Mouse (Mus musculus) lung, postnatal 0 days (tissue): ENCODE measurements at regions not wholly inside any gene's neighbourhood (a gene's known extent, or its start where the extent isn't known, plus 50 kb on each side); places are given as distances from the start of the nearest gene placed in this dataset.

Experiments used
- ATAC-seq: fragments of 200-750 bp; cut with Nextera tagmentation; 2 replicates; pipeline ENCODE4 v1.8.0; 2017; ENCODE audit warnings: moderate library complexity
- DNase-seq: peaks from one replicate; pipeline ENCODE4 v3.0.0-alpha.2; 2016; ENCODE audit warnings: low spot score
- H3K27ac ChIP-seq: fragments of 300-500 bp; sonication (generic); 2 replicates; pipeline ENCODE4 v1.5.1; 2014; ENCODE audit warnings: antibody characterized with exemption, mild to moderate bottlenecking, low read length, mixed read lengths
- H3K27me3 ChIP-seq: fragments of 300-500 bp; sonication (generic); replicated peaks from 2 replicates; pipeline ENCODE4 v1.6.1; 2014; ENCODE audit warnings: low read length, mixed read lengths; ENCODE audit not compliant: insufficient read depth
- H3K36me3 ChIP-seq: fragments of 300-500 bp; sonication (generic); 2 replicates; pipeline ENCODE4 v1.6.1; 2014; ENCODE audit warnings: low read length, mixed read lengths; ENCODE audit not compliant: insufficient read depth
- H3K4me1 ChIP-seq: fragments of 300-500 bp; sonication (generic); 2 replicates; pipeline ENCODE4 v1.6.1; 2014; ENCODE audit warnings: antibody characterized with exemption, low read depth, low read length, mixed read lengths; ENCODE audit not compliant: insufficient read depth
- H3K4me2 ChIP-seq: fragments of 300-500 bp; sonication (generic); replicated peaks from 2 replicates; pipeline ENCODE4 v1.6.1; 2014; ENCODE audit warnings: low read depth, mild to moderate bottlenecking, low read length, moderate library complexity, mixed read lengths
- H3K4me3 ChIP-seq: fragments of 300-500 bp; sonication (generic); 2 replicates; pipeline ENCODE4 v1.5.1; 2014; ENCODE audit warnings: low read depth, low read length
- H3K9ac ChIP-seq: fragments of 300-500 bp; sonication (generic); replicated peaks from 2 replicates; pipeline ENCODE4 v1.6.1; 2014; ENCODE audit warnings: low read depth, mild to moderate bottlenecking
- H3K9me3 ChIP-seq: fragments of 300-500 bp; sonication (generic); 2 replicates; pipeline ENCODE4 v1.6.1; 2016; ENCODE audit warnings: low read length, mixed read lengths
- CTCF ChIP-seq: IDR thresholded peaks from 2 replicates; pipeline ENCODE4 v1.5.1; 2016; ENCODE audit warnings: antibody characterized with exemption, mild to moderate bottlenecking
- EP300 ChIP-seq: IDR thresholded peaks from 2 replicates; pipeline ENCODE4 v1.6.1; 2016; ENCODE audit warnings: antibody characterized with exemption, mild to moderate bottlenecking, control low read depth
- WGBS: fragments of 180-500 bp; shearing (Covaris S2); extraction: QIAGEN DNeasy Blood & Tissue Kit; methylation state at CpG from one replicate; pipeline ENCODE4 v1.1.7; 2014; 5-methylcytosine and 5-hydroxymethylcytosine counted together

DNA sequence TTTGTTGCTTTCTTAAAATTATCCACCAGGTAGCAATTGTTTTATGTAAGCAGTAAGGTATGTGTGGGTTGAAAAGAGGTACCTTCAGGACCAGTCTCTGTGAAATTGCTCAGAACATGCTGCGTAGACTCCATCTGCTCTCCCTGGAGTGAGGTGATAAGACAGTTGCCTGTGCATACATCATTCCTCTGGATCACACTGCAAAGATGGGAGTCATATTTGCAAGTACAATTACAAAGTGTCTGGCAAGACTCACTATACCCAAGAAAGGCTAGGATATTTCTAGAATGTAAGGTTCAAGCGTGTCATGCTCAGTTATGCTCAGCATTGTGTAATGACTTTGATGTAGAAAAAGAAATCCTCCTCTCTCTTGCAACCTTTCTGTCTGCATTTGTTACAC lies 1283.5 kb upstream of the Slc10a2 start:
- DNase-seq: no peak
- H3K4me2 ChIP-seq: no peak overlapping the region
- TF ChIP-seq CTCF (no peak), EP300 (no peak)
- H3K9ac ChIP-seq: no peak overlapping the region
- no peaks in the 10 kb centered on the region for H3K4me1 ChIP-seq
- H3K9me3 ChIP-seq: no peaks in the 10 kb centered on the region
- H3K36me3 ChIP-seq: no peaks in the 10 kb centered on the region
- H3K4me3 ChIP-seq: no peak overlapping the region
- ATAC-seq: no peak
- 78% methylated on average over 2 of the region's 2 CpGs for WGBS
- no peak overlapping the region for H3K27ac ChIP-seq
- no peaks in the 10 kb centered on the region for H3K27me3 ChIP-seq

DNA sequence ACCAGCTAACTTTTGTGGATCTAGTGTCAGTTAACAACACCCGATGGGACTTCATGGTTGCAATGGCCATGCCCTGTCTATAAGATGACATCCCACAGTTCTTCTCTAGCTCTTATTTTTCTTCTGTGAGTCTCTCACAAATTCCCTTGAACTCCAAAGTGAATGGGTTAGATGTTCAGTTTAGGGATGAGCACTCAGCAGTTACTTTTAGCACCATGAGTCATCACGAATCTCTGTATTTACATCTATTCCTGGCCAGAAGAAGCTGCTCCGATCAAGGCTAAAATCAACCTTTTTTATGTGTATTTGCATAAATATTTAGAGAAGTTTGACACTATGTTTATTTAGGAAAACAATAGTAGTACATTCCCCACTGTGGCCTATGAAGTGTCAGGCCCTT lies 1269.6 kb upstream of the Slc10a2 start:
- no peak overlapping the region for H3K27ac ChIP-seq
- H3K9ac ChIP-seq: no peak overlapping the region
- H3K4me1 ChIP-seq: no peaks in the 10 kb centered on the region
- H3K9me3 ChIP-seq: no peaks in the 10 kb centered on the region
- WGBS: 38% methylated on average over 3 of the region's 3 CpGs
- DNase-seq (no peak), ATAC-seq (no peak)
- H3K4me2 ChIP-seq: no peak overlapping the region
- TF ChIP-seq CTCF: no peak
- no peak for TF ChIP-seq EP300
- no peak overlapping the region for H3K4me3 ChIP-seq
- H3K36me3 ChIP-seq: no peaks in the 10 kb centered on the region
- no peaks in the 10 kb centered on the region for H3K27me3 ChIP-seq

DNA sequence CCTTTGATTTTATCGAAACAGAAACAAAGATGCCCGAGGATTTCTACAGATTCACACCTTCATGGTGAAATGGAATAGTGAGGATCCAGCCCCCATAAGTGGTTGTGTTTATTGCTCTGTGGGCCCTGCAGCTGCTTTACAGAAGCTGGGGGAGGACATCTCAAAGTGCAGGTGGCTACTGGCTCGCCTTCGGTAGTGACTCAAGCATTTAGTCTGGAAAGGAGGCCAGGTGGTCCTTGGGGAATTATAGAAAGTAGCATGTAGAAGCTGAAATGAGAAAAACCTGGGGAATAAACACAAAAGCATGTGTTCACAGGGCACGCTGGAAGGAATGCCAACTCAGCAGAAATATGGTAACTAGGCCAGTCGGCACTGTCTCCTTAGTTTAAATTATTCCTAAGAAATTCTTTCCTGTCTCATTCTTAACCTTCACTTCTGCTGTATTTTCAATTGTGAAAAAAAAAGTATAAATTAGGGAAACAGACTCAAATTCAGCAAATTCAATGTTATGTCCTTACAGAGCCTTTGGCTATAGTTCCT lies 1256.3 kb upstream of the Slc10a2 start:
- ATAC-seq: no peak
- DNase-seq: no peak
- no peak overlapping the region for H3K9ac ChIP-seq

DNA sequence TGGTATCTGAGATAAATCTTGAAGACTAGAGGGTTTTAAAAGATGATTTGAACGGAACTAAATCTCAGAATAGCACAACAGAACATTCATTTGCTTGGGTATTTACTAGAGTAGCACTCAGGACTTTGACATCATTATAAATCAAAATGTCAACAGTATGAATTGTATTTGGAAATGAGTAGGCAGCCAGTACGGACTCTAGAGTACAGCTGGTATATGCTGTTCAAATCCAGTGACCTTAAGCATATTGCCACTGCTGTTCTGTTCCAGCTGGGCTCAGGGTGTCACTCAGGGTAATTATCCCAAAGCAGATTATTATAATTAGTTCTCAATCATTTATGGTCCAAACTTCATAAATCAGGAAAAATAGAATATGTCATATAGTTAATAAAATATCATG lies 1252.7 kb upstream of the Slc10a2 start:
- H3K4me2 ChIP-seq: no peak overlapping the region

More for the DNA sequence above, 1256.3 kb upstream of the Slc10a2 start:
- TF ChIP-seq CTCF (no peak), EP300 (no peak)
- Histone ChIP-seq H3K27ac (no peak overlapping the region), H3K4me3 (no peak overlapping the region), H3K4me2 (no peak overlapping the region), H3K36me3 (no peaks in the 10 kb centered on the region), H3K4me1 (no peaks in the 10 kb centered on the region), H3K27me3 (no peaks in the 10 kb centered on the region), H3K9me3 (no peaks in the 10 kb centered on the region)
- 91% methylated on average over 6 of the region's 6 CpGs for WGBS

DNA sequence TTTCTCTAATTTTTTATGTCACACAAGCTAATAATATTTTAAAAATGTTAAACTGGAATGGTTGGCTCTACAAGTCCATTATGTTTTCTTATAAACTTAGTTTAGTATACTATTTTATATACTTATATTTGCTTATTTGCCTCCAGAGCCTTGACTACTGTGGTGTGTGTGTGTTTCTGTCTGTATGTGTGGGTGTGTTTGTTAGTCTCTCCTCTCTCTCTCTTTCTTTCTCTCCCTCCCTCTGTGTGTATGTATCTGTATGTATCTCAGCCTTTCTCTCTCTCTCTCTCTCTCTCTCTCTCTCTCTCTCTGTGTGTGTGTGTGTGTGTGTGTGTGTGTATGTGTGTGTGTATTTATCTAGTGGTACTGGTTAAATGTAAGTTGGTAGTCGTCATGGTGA lies 1245.3 kb upstream of the Slc10a2 start:
- H3K9me3 ChIP-seq: no peaks in the 10 kb centered on the region
- no peak for ATAC-seq
- H3K27me3 ChIP-seq: no peaks in the 10 kb centered on the region
- 45% methylated on average over 1 of the region's 1 CpGs for WGBS
- H3K4me1 ChIP-seq: no peaks in the 10 kb centered on the region
- H3K36me3 ChIP-seq: no peaks in the 10 kb centered on the region
- TF ChIP-seq EP300 (no peak), CTCF (no peak)
- H3K9ac ChIP-seq: no peak overlapping the region
- no peak overlapping the region for H3K4me3 ChIP-seq
- H3K4me2 ChIP-seq: no peak overlapping the region
- no peak for DNase-seq
- no peak overlapping the region for H3K27ac ChIP-seq

More for the DNA sequence above, 1252.7 kb upstream of the Slc10a2 start:
- H3K4me1 ChIP-seq: no peaks in the 10 kb centered on the region
- no peak for TF ChIP-seq EP300
- TF ChIP-seq CTCF: no peak
- ATAC-seq: no peak
- H3K4me3 ChIP-seq: no peak overlapping the region
- DNase-seq: no peak
- H3K9me3 ChIP-seq: no peaks in the 10 kb centered on the region
- no peaks in the 10 kb centered on the region for H3K36me3 ChIP-seq
- WGBS: 21% methylated on average over 2 of the region's 2 CpGs
- no peak overlapping the region for H3K27ac ChIP-seq
- no peaks in the 10 kb centered on the region for H3K27me3 ChIP-seq
- no peak overlapping the region for H3K9ac ChIP-seq

DNA sequence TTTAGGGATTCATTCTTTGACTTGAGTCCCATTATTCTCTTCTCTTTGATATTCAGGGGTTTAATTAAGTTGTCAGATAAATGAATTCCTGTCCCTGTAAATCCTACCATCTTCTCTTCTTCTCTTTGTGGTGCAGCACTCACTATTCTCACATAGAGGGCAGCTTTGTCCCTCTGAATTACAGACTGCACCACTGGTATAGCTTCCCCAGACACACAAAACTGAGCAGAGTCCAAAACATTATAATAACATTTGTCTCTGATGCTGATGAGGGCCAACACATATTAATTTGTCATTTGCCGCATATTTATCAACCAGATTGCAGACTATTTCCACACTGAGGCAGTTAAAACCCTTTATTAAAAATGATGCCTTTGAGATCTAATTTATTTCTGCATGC lies 1244.9 kb upstream of the Slc10a2 start:
- Histone ChIP-seq H3K9ac (no peak overlapping the region), H3K4me2 (no peak overlapping the region), H3K4me3 (no peak overlapping the region), H3K27ac (no peak overlapping the region), H3K4me1 (no peaks in the 10 kb centered on the region), H3K36me3 (no peaks in the 10 kb centered on the region), H3K27me3 (no peaks in the 10 kb centered on the region), H3K9me3 (no peaks in the 10 kb centered on the region)
- no peak for ATAC-seq
- no peak for TF ChIP-seq CTCF
- TF ChIP-seq EP300: no peak
- 67% methylated on average over 1 of the region's 1 CpGs for WGBS
- DNase-seq: no peak

DNA sequence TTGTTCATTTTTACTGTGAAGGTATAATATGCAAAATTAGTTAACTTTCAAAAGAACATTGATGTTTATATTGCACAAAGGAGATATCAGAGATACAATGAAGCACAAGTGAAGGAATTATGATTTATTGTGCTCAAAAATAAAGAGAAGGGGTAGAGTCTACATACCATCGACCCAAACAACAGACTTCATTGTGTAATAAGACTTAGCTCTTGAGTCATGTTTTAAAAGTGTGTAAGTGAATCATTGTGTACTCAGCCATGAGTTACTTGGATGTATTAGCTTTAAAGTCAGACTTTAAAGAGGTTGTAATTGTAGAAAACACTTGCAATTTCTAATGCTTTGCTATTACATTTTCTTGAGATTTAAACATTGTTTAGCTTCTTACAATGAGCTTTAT lies 1240.6 kb upstream of the Slc10a2 start:
- 35% methylated on average over 1 of the region's 1 CpGs for WGBS
- no peak overlapping the region for H3K4me2 ChIP-seq

More for the DNA sequence above, 1240.6 kb upstream of the Slc10a2 start:
- ATAC-seq: no peak
- no peak for DNase-seq
- Histone ChIP-seq H3K27me3 (no peaks in the 10 kb centered on the region), H3K27ac (no peak overlapping the region), H3K4me1 (no peaks in the 10 kb centered on the region), H3K36me3 (no peaks in the 10 kb centered on the region), H3K9ac (no peak overlapping the region), H3K9me3 (no peaks in the 10 kb centered on the region), H3K4me3 (no peak overlapping the region)
- no peak for TF ChIP-seq EP300
- TF ChIP-seq CTCF: no peak
